Mouse (Mus musculus): ENCODE measurements around the gene Nkx1-1. TPM values are rescaled to one million over a fixed set of nuclear protein-coding genes. Genes with fewer than 3 reads are reported as not detected.

Gene Nkx1-1
- polyA plus RNA-seq, 1 experiment from 2014 or later, result not detected

Other genes with a start within 250 kb of the Nkx1-1 start
- 23.4 and 30.2 TPM in 2 replicates for gene Spon2, start 215.5 kb downstream of the Nkx1-1 start, polyA plus RNA-seq (2015; fragmentation: Nextera tagmentation; extraction: Ambion mirVana)
- gene Ctbp1, start 159.0 kb downstream of the Nkx1-1 start, polyA plus RNA-seq (2015; fragmentation: Nextera tagmentation; extraction: Ambion mirVana), result 259 and 279 TPM in 2 replicates
- gene Maea, start 98.5 kb downstream of the Nkx1-1 start, polyA plus RNA-seq (2015; fragmentation: Nextera tagmentation; extraction: Ambion mirVana), result 117 and 123 TPM in 2 replicates
- 8.6 and 9.2 TPM in 2 replicates for gene Uvssa, start 55.4 kb downstream of the Nkx1-1 start, polyA plus RNA-seq (2015; fragmentation: Nextera tagmentation; extraction: Ambion mirVana)
- 44.3 and 53.6 TPM in 2 replicates for gene Fam53a, start 195.7 kb upstream of the Nkx1-1 start, polyA plus RNA-seq (2015; fragmentation: Nextera tagmentation; extraction: Ambion mirVana)
- 0.16 and 0.39 TPM in 2 replicates for gene Gm9903, start 195.9 kb upstream of the Nkx1-1 start, polyA plus RNA-seq (2015; fragmentation: Nextera tagmentation; extraction: Ambion mirVana)
- 242 and 259 TPM in 2 replicates for gene Slbp, start 218.6 kb upstream of the Nkx1-1 start, polyA plus RNA-seq (2015; fragmentation: Nextera tagmentation; extraction: Ambion mirVana)
- gene Tacc3, start 224.2 kb upstream of the Nkx1-1 start, polyA plus RNA-seq (2015; fragmentation: Nextera tagmentation; extraction: Ambion mirVana), result 190 and 214 TPM in 2 replicates
- gene Tmem129, start 224.4 kb upstream of the Nkx1-1 start, polyA plus RNA-seq (2015; fragmentation: Nextera tagmentation; extraction: Ambion mirVana), result 41.0 and 41.8 TPM in 2 replicates